Mouse (Mus musculus) E14TG2a.4 (cell line): ENCODE data around the gene Fam155a.

ENCODE experiments used
- CTCF ChIP-seq: conservative IDR thresholded peaks from 2 replicates; pipeline ENCODE4 v1.5.1; 2014; ENCODE audit warnings: low read length
- NANOG ChIP-seq: IDR thresholded peaks from 2 replicates; pipeline ENCODE4 v1.6.1; 2014; ENCODE audit warnings: borderline replicate concordance, low read length, mixed read lengths

DNA sequence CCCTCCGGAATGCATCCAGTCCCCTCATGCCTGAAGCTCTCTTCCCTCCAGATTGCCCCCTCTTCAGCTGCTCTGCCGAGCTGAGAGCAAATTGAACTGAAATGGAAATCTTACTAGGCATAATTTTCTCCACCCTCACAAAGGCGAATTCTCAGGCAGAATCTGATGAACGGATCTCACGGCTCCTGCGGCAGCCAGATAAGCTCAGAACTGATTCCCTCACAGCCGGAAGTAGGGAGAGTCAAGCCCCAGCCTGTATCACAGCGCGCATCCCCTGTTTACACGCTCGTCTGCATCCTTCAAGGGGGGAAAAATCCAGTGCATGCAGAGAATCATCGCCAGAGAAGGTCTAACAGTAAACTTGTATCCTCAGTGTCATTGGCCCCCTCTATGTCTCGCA lies 612.3 kb downstream of the Fam155a start:
- no peak for TF ChIP-seq CTCF
- no peak for TF ChIP-seq NANOG
